Mouse (Mus musculus) embryonic facial prominence, embryonic 11.5 days (tissue): Measurements from ENCODE around the gene Hbb-y. TPM values are rescaled to one million over a fixed set of nuclear protein-coding genes. Genes with fewer than 3 reads are reported as not detected.

Experiments used
- ATAC-seq: fragments of 200-750 bp; cut with Nextera tagmentation; replicated peaks from 2 replicates; pipeline ENCODE4 v1.8.0; 2017; ENCODE audit warnings: low read depth; ENCODE audit not compliant: insufficient number of reproducible peaks, low FRiP score, low TSS enrichment
- DNase-seq: peaks from one replicate; pipeline ENCODE4 v3.0.0-alpha.2; 2015; ENCODE audit warnings: low spot score
- H3K27ac ChIP-seq: fragments of 300-500 bp; sonication (generic); replicated peaks from 2 replicates; pipeline ENCODE4 v1.5.1; 2014; ENCODE audit warnings: mild to moderate bottlenecking, low read depth, low read length, control low read depth
- H3K27me3 ChIP-seq: fragments of 300-500 bp; sonication (generic); 2 replicates; pipeline ENCODE4 v1.6.1; 2014; ENCODE audit warnings: mild to moderate bottlenecking, low read length, moderate library complexity, mixed read lengths; ENCODE audit not compliant: control insufficient read depth, insufficient read depth
- H3K36me3 ChIP-seq: fragments of 300-500 bp; sonication (generic); replicated peaks from 2 replicates; pipeline ENCODE4 v1.6.1; 2014; ENCODE audit warnings: low read depth, mild to moderate bottlenecking, low read length, moderate library complexity, mixed read lengths; ENCODE audit not compliant: control insufficient read depth, insufficient read depth
- H3K4me1 ChIP-seq: fragments of 300-500 bp; sonication (generic); 2 replicates; pipeline ENCODE4 v1.6.1; 2014; ENCODE audit warnings: low read length, mixed read lengths; ENCODE audit not compliant: control insufficient read depth, insufficient read depth
- H3K4me2 ChIP-seq: fragments of 300-500 bp; sonication (generic); 2 replicates; pipeline ENCODE4 v1.6.1; 2014; ENCODE audit warnings: low read depth, mild to moderate bottlenecking, control low read depth, low read length, moderate library complexity
- H3K4me3 ChIP-seq: fragments of 300-500 bp; sonication (generic); 2 replicates; pipeline ENCODE4 v1.5.1; 2014; ENCODE audit warnings: low read depth, low read length, control low read depth
- H3K9ac ChIP-seq: fragments of 300-500 bp; sonication (generic); replicated peaks from 2 replicates; pipeline ENCODE4 v1.6.1; 2014; ENCODE audit warnings: mild to moderate bottlenecking, control low read depth, low read length
- H3K9me3 ChIP-seq: fragments of 300-500 bp; sonication (generic); replicated peaks from 2 replicates; pipeline ENCODE4 v1.6.1; 2016; ENCODE audit warnings: mild to moderate bottlenecking, low read length, inconsistent platforms, mixed read lengths; ENCODE audit not compliant: control insufficient read depth
- WGBS: fragments of 180-500 bp; shearing (Covaris S2); extraction: QIAGEN DNeasy Blood & Tissue Kit; methylation state at CpG from one replicate; pipeline ENCODE4 v1.1.7; 2014; 5-methylcytosine and 5-hydroxymethylcytosine counted together
- polyA plus RNA-seq: library from polyadenylated mRNA; unstranded; fragments of >200 nt; fragmentation: Nextera tagmentation; extraction: Ambion mirVana; gene quantifications from 2 replicates; pipeline ENCODE4 v1.2.1, GENCODE M21; 2014

Gene Hbb-y
- polyA plus RNA-seq, 1 experiment from 2014 or later = 9,508 TPM

DNA sequence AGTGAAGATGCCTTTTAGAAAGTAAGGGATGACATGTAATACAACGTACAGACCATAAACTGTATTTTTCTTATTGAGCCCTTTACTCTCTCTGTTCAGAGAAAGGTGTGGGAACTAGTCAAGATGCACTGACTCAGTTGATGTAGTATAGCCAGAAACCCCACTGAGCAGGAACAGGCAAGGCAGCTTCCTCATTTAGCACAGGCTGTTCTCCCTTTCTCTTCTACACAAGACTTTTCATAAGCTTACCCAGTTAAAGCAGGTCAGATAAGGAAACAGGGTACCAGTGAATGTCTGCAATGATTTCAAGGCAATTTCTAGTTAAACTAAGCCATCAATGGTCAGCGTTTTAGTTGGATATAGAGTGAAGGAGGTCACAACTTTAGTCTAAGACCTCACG is 8.5 kb upstream of the Hbb-y start:
- no peaks in the 10 kb centered on the region for H3K4me1 ChIP-seq
- no peak for DNase-seq
- no peaks in the 10 kb centered on the region for H3K36me3 ChIP-seq
- H3K4me2 ChIP-seq = no peak overlapping the region
- H3K9ac ChIP-seq = no peak overlapping the region
- H3K27ac ChIP-seq = no peak overlapping the region
- H3K9me3 ChIP-seq = no peaks in the 10 kb centered on the region
- no peaks in the 10 kb centered on the region for H3K27me3 ChIP-seq
- no peak overlapping the region for H3K4me3 ChIP-seq
- no peak for ATAC-seq
- WGBS = 84% methylated on average over 3 of the region's 3 CpGs

DNA sequence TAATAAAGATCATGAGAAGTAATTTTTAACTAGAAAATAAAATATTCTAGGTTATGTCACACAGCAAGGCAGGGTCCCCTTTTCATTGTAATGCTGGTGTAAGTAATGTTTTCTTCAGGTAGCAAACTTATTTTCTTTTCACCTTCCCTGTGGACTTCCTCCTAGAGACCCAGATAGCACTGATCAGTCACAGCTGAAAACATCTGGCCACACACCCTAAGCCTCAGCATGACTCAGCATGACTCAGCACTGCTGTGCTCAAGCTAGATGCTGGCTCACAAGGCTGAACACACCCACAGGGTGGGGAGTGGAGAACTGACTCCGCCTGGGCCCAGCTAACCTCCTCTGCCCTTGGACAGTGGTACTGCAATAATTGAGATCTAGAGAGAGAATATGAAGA is 7.8 kb upstream of the Hbb-y start:
- DNase-seq (peak; percentile 35), ATAC-seq (no peak)
- no peak overlapping the region for H3K27ac ChIP-seq
- no peak overlapping the region for H3K4me2 ChIP-seq
- no peaks in the 10 kb centered on the region for H3K4me1 ChIP-seq
- H3K27me3 ChIP-seq = no peaks in the 10 kb centered on the region
- no peak overlapping the region for H3K9ac ChIP-seq
- H3K9me3 ChIP-seq = no peaks in the 10 kb centered on the region
- WGBS = 52% methylated on average over 1 of the region's 1 CpGs
- H3K4me3 ChIP-seq = no peak overlapping the region
- H3K36me3 ChIP-seq = no peaks in the 10 kb centered on the region

DNA sequence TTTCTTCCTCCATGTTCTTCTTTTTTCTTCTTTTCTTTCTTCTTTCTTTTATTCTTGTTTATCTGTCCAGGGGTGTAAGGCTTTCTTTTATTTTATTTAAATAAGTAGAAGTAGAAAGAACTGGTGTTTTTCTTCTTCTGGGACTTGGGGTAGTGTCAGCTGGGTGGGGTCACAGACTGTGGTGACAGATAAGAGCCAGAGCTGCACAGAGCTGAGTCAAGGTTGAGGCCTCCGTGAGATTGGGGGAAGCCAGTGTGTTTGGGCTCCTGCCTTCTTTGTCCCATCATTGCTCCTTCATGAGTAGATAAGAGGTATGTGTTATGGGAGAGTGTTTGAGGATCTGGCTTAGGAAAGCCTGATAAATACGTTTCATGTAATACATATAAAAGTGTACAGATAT is 6.1 kb upstream of the Hbb-y start:
- Histone ChIP-seq H3K4me1 (no peaks in the 10 kb centered on the region), H3K9me3 (no peaks in the 10 kb centered on the region), H3K4me2 (no peak overlapping the region), H3K36me3 (no peaks in the 10 kb centered on the region), H3K27me3 (no peaks in the 10 kb centered on the region), H3K27ac (no peak overlapping the region), H3K9ac (no peak overlapping the region), H3K4me3 (no peak overlapping the region)
- 77% methylated on average over 2 of the region's 2 CpGs for WGBS
- no peak for DNase-seq
- ATAC-seq = no peak

DNA sequence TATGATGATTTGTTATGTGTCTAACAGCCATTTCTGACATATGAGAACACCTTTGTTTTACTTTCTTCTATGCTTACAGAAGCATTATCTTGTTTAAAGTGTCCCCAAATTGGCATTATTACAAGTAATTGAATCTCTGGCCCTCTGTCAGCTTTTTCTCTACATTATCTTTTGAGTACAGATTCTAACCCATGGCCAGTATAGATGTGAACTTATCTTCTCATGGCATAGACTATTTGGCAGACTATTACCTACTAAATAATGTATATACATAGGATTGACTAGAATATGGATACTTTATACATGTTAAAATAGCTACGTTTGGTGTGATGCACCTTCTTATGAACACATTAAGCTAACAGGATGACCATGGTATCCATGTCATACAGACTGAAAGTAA is 1.7 kb upstream of the Hbb-y start:
- no peaks in the 10 kb centered on the region for H3K9me3 ChIP-seq
- no peak overlapping the region for H3K27ac ChIP-seq
- DNase-seq (no peak), ATAC-seq (no peak)
- H3K4me3 ChIP-seq = no peak overlapping the region
- no peak overlapping the region for H3K4me2 ChIP-seq
- WGBS = 72% methylated on average over 1 of the region's 1 CpGs
- H3K9ac ChIP-seq = no peak overlapping the region
- no peaks in the 10 kb centered on the region for H3K4me1 ChIP-seq
- no peaks in the 10 kb centered on the region for H3K36me3 ChIP-seq
- H3K27me3 ChIP-seq = no peaks in the 10 kb centered on the region

DNA sequence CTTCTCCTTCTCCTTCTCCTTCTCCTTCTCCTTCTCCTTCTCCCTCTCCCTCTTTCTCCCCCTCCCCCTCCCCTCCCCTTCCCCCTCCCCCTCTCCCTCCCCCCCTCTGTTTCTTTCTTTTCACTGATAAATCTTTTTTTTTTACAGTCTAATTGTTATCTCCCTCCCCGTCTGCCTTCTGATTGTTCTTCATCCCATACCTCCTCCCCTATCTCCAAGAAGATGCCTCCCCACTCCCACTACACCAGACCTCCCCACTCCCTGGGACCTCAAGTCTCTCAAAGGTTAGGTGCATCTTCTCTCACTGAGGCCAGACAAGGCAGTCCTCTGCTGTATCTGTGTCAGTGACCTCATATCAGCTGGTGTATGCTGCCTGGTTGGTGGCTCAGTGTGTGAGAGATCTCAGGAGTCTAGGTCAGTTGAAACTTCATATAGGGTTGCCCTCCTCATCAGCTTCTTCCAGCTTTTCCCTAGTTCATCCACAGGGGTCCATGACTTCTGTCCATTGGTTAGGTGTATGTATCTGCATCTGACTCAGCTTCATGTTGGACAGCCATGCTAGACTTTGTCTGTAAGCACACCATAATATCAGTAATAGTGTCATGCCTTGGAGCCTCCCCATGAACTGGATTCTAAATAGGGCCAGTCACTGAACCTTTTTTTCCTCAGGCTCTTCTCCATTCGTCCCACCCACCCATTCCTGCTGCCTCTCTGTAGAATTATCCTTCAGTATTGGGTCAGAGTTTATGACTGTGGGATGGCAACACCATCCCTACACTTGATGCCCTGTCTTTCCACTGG is 8.3 kb downstream of the Hbb-y start:
- H3K4me1 ChIP-seq = no peaks in the 10 kb centered on the region
- H3K27me3 ChIP-seq = no peaks in the 10 kb centered on the region
- no peak overlapping the region for H3K27ac ChIP-seq
- no peaks in the 10 kb centered on the region for H3K9me3 ChIP-seq
- H3K4me3 ChIP-seq = no peak overlapping the region
- no peak for ATAC-seq
- WGBS = 46% methylated on average over 2 of the region's 2 CpGs
- H3K4me2 ChIP-seq = no peak overlapping the region
- H3K9ac ChIP-seq = no peak overlapping the region
- DNase-seq = no peak
- H3K36me3 ChIP-seq = no peaks in the 10 kb centered on the region

DNA sequence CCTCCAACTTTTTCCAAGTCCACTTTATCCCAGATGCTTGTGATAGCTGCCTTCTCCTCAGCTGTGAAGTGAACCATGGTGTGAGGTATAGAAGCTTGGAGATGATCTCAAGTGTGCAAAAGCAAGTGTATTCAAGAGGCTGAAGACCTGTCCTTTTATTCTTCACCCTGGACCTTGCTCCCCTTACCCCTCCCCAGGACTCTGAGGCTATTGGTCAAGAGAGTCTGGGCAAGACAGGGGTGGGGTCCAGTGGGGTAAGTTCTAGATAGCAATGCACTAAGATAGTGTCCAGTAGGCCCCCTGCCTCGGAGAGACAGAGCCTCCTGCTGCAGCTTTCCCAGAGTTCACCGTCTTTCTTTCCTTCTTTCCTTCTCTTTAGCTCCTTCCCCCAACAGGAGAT is 10.0 kb downstream of the Hbb-y start, which contains the start of gene Hbb-bh1:
TSS of gene Hbb-bh1 (minus strand) at position 131 of the 400 bp plus-strand sequence.
- no peak within 1 kb of the TSS for H3K4me3 ChIP-seq
- H3K9ac ChIP-seq = no peak within 1 kb of the TSS
- DNase-seq = no peak
- no peak for ATAC-seq
- H3K4me2 ChIP-seq = no peak within 1 kb of the TSS
- no peaks in the 10 kb centered on the region for H3K9me3 ChIP-seq
- no peaks in the 10 kb centered on the region for H3K27me3 ChIP-seq
- 70% methylated on average over 2 of the region's 2 CpGs for WGBS
- H3K27ac ChIP-seq = no peak within 1 kb of the TSS
- H3K4me1 ChIP-seq = no peaks in the 10 kb centered on the region
- no peaks in the 10 kb centered on the region for H3K36me3 ChIP-seq

DNA sequence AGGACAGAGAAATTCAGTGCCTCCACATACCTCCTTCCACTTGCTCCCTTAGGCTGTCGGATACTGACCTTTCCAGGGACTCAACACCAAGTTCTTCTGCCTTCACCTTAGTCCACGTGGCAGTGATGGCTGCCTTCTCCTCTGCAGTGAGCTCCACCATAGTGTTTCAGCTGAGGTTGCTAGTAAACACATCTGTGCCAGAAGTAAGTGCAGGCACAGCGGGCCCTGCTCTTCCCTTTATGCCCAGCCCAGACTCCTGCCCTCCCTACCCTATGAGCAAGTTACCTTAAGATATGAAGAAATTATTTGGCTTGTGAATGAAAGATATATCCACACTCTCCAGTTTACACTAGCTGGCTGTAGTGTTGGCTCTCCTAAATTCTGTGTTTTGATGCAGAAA is 12.7 kb downstream of the Hbb-y start, which contains the start of gene Hbb-bh2:
TSS of gene Hbb-bh2 (minus strand) at position 253 of the 400 bp plus-strand sequence.
- no peak within 1 kb of the TSS for H3K27ac ChIP-seq
- no peak for ATAC-seq
- no peaks in the 10 kb centered on the region for H3K9me3 ChIP-seq
- no peaks in the 10 kb centered on the region for H3K4me1 ChIP-seq
- H3K27me3 ChIP-seq = no peaks in the 10 kb centered on the region
- H3K4me2 ChIP-seq = no peak within 1 kb of the TSS
- no peak for DNase-seq
- no peaks in the 10 kb centered on the region for H3K36me3 ChIP-seq
- no peak within 1 kb of the TSS for H3K9ac ChIP-seq
- H3K4me3 ChIP-seq = no peak within 1 kb of the TSS
- WGBS = 77% methylated on average over 3 of the region's 3 CpGs

DNA sequence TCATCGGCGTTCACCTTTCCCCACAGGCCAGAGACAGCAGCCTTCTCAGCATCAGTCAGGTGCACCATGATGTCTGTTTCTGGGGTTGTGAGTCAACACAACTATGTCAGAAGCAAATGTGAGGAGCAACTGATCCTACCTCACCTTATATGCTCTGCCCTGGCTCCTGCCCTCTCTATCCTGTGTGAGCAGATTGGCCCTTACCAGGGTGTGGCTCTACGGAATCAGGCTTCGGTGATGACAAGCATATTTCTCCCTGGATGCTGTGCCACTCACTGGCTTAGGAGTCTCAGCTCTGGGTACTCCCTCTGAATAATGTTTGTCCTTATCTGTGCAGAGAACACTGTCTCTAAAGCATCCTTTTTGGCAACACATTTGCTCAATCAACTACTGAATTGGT is 25.2 kb downstream of the Hbb-y start, which contains the start of gene Hbb-bs:
TSS of gene Hbb-bs (minus strand) at position 289 of the 400 bp plus-strand sequence.
- no peak within 1 kb of the TSS for H3K4me3 ChIP-seq
- ATAC-seq = no peak
- H3K27ac ChIP-seq = no peak within 1 kb of the TSS
- H3K36me3 ChIP-seq = no peaks in the 10 kb centered on the region
- H3K9me3 ChIP-seq = no peaks in the 10 kb centered on the region
- no peak within 1 kb of the TSS for H3K9ac ChIP-seq
- 90% methylated on average over 4 of the region's 4 CpGs for WGBS
- no peak within 1 kb of the TSS for H3K4me2 ChIP-seq
- no peaks in the 10 kb centered on the region for H3K4me1 ChIP-seq
- no peak for DNase-seq
- no peaks in the 10 kb centered on the region for H3K27me3 ChIP-seq
